Mouse (Mus musculus) intestine, embryonic 15.5 days (tissue): ENCODE measurements around the gene Ikzf2. TPM values are rescaled to one million over a fixed set of nuclear protein-coding genes. Genes with fewer than 3 reads are reported as not detected.

Experiments
- ATAC-seq: fragments of 200-750 bp; cut with Nextera tagmentation; 2 replicates; pipeline ENCODE4 v1.8.0; 2017; ENCODE audit warnings: moderate TSS enrichment, moderate library complexity
- H3K27ac ChIP-seq: fragments of 300-500 bp; sonication (generic); 2 replicates; pipeline ENCODE4 v1.5.1; 2015; ENCODE audit warnings: mild to moderate bottlenecking, inconsistent platforms
- H3K27me3 ChIP-seq: fragments of 300-500 bp; sonication (generic); replicated peaks from 2 replicates; pipeline ENCODE4 v1.6.1; 2015; ENCODE audit warnings: inconsistent platforms
- H3K36me3 ChIP-seq: fragments of 300-500 bp; sonication (generic); 2 replicates; pipeline ENCODE4 v1.6.1; 2015; ENCODE audit warnings: inconsistent platforms
- H3K4me1 ChIP-seq: fragments of 300-500 bp; sonication (generic); replicated peaks from 2 replicates; pipeline ENCODE4 v1.6.1; 2015; ENCODE audit warnings: inconsistent platforms
- H3K4me2 ChIP-seq: fragments of 300-500 bp; sonication (generic); replicated peaks from 2 replicates; pipeline ENCODE4 v1.6.1; 2015; ENCODE audit warnings: mild to moderate bottlenecking, inconsistent platforms
- H3K4me3 ChIP-seq: fragments of 300-500 bp; sonication (generic); replicated peaks from 2 replicates; pipeline ENCODE4 v1.5.1; 2015; ENCODE audit warnings: inconsistent platforms
- H3K9ac ChIP-seq: fragments of 300-500 bp; sonication (generic); 2 replicates; pipeline ENCODE4 v1.6.1; 2015; ENCODE audit warnings: inconsistent platforms
- H3K9me3 ChIP-seq: fragments of 300-500 bp; sonication (generic); 2 replicates; pipeline ENCODE4 v1.6.1; 2016; ENCODE audit warnings: inconsistent platforms
- WGBS: fragments of 180-500 bp; shearing (Covaris S2); methylation state at CpG from one replicate; pipeline ENCODE4 v1.1.7; 2015; 5-methylcytosine and 5-hydroxymethylcytosine counted together
- polyA plus RNA-seq: library from polyadenylated mRNA; unstranded; fragments of >200 nt; fragmentation: Nextera tagmentation; extraction: Ambion mirVana; gene quantifications from 2 replicates; pipeline ENCODE4 v1.2.1, GENCODE M21; 2015

Ikzf2 gene
- polyA plus RNA-seq, 1 experiment from 2014 or later = 2.2 TPM

- no peaks in the 10 kb centered on the region for H3K4me1 ChIP-seq
- H3K9me3 ChIP-seq = no peaks in the 10 kb centered on the region
- no peak overlapping the region for H3K4me3 ChIP-seq
- H3K4me2 ChIP-seq = no peak overlapping the region
- no peaks in the 10 kb centered on the region for H3K36me3 ChIP-seq
- 79% methylated on average over 5 of the region's 5 CpGs for WGBS
- ATAC-seq = 0 out of 2 replicates have a peak, but pooled peaks have one; percentile 51
- no peaks in the 10 kb centered on the region for H3K27me3 ChIP-seq
- H3K27ac ChIP-seq = no peak overlapping the region
- no peak overlapping the region for H3K9ac ChIP-seq
These were observed 127.5 kb downstream of the Ikzf2 start for GRCm38 (mm10) chr1:69559443-69560090.

DNA sequence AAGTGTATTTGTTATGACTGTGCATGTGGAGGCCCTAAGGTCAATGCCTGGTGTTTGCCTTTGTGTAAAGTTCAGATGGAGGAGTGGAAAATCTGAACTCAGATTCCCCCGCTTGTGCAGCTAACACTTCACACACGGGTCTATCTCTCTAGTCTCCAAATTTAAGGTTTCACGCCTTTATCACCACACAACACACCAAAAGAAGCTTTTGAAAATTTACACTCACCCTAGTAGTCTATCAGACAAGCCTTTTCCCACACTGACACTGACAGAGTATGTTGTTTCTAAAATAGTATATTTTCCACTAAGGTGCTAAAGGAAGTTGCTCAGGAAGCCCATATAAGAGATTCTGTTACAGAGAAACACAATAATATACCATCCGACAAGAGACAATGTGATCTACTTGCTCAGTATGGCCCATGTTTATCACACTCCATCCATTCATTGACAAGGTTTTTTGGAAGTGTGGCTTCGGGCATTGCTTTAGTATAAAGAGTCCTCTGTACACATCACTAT lies 131.4 kb downstream of the Ikzf2 start:
- Histone ChIP-seq H3K36me3 (no peaks in the 10 kb centered on the region), H3K4me2 (no peak overlapping the region), H3K27ac (no peak overlapping the region), H3K9ac (no peak overlapping the region), H3K27me3 (no peaks in the 10 kb centered on the region), H3K4me1 (no peaks in the 10 kb centered on the region), H3K4me3 (no peak overlapping the region), H3K9me3 (no peaks in the 10 kb centered on the region)
- no peak for ATAC-seq
- 87% methylated on average over 5 of the region's 5 CpGs for WGBS

DNA sequence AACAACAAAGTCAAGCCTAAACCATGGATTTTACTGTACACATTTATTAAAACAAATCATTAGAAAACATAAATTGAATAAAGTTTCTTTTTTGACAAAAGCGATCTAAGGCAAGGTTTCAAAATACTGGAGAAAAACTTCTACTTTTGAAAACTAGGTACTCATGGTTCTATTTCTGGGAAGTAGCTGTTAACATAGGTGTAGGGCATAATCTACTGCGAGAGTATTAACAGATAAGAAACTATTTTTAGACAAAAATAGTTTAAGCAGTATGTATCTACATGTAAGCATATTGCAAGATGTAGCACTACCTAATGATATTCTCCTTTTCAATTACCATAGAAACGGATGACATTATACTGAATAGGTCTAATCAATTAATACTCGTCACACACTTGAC lies 137.1 kb downstream of the Ikzf2 start:
- 87% methylated on average over 4 of the region's 4 CpGs for WGBS
- Histone ChIP-seq H3K27ac (no peak overlapping the region), H3K4me2 (no peak overlapping the region), H3K9ac (no peak overlapping the region), H3K9me3 (no peaks in the 10 kb centered on the region), H3K27me3 (no peaks in the 10 kb centered on the region), H3K4me3 (no peak overlapping the region), H3K36me3 (no peaks in the 10 kb centered on the region), H3K4me1 (no peaks in the 10 kb centered on the region)
- no peak for ATAC-seq

DNA sequence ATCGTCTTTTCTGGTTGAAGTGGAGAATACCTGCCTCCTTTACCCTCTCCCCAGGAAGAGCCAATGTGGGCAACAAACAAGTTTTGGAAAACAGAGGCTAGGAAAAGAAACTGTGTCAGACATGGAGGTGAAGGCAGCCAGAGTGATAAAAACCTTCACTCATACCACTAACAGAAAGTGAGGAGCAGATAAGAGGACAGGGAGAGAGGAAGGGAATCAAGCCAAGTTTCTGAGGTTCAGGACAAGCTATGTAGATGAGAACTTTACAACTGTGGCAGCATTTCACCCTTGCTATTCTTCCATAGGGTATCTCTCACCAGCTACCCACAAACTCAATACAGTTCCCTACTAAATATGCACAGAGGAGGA lies 141.2 kb downstream of the Ikzf2 start:
- Histone ChIP-seq H3K4me1 (no peaks in the 10 kb centered on the region), H3K9me3 (no peaks in the 10 kb centered on the region), H3K4me2 (no peak overlapping the region), H3K27ac (no peak overlapping the region), H3K36me3 (no peaks in the 10 kb centered on the region), H3K4me3 (no peak overlapping the region), H3K9ac (no peak overlapping the region), H3K27me3 (no peaks in the 10 kb centered on the region)
- 92% methylated on average over 1 of the region's 1 CpGs for WGBS
- no peak for ATAC-seq

DNA sequence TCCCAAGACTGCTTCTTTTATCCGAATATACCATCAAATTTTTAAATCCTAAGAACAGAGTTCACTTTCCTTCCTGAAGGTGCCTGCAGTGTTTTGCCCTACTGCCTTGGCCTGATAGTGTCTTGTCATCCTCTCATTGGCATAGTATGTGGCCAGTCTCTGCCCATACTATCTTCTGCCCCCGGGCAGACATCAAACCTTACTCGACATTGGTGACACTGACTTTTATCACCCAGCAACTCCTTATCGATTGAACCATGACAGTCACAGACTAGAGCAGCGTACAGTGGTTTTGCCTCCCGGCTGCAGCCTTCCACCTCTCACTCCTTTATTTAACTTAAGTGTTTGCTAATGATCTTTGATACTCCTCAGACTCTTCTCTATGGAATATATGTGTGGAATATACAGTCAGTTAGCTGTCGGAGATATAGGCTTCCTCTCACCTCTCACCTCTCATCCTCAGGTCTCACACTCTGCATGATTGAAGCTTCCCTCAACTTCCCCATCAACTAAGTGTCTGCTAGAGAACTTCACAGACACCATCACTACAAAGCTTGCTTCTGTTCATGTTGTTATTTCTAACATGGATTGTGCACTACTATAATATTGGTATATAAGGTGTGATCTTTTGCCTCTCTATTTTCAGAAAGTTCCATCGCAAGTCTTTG lies 141.7 kb downstream of the Ikzf2 start:
- WGBS = 84% methylated on average over 8 of the region's 8 CpGs
- no peak overlapping the region for H3K4me3 ChIP-seq
- no peak overlapping the region for H3K27ac ChIP-seq
- H3K36me3 ChIP-seq = no peaks in the 10 kb centered on the region
- H3K27me3 ChIP-seq = no peaks in the 10 kb centered on the region
- no peak overlapping the region for H3K4me2 ChIP-seq
- no peak for ATAC-seq
- H3K4me1 ChIP-seq = no peaks in the 10 kb centered on the region
- H3K9me3 ChIP-seq = no peaks in the 10 kb centered on the region
- no peak overlapping the region for H3K9ac ChIP-seq

DNA sequence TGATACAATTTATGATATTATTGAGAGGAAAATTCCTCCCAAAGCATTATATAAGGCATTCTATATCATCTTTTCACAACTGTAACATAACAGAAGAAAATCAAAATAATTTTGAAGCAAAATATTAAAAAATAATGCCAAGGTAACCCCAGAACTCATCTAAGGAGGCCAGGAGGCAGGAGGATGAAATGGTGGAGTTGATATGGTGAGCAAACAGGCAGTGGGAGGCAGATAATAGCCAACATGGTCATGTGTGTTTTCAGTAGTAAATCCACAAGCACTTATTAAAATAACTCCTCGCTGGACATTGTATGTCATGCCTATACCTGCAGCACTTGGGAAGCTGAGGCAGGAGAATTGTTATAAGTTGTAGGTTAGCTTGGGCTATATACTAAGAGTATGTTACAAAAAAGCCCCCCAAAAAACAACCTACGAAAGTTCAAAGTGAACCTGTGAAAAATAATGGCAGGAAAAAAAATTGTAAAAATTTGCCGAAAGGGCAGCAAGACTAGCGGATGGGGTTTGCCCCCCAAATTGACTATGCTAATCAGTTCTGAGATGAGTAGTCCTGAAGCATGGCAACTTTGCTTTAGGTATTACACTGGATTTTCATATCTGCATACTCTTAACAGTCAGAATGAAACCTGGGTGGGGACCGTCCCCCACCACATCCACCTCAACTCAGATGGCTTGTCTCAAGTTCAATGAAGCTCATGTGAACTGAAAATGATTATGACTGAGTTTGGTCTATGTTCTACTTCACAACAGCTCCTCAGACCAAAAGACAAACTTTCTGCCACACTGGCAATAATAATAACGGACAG lies 143.1 kb downstream of the Ikzf2 start:
- no peak overlapping the region for H3K27ac ChIP-seq
- no peaks in the 10 kb centered on the region for H3K4me1 ChIP-seq
- H3K4me2 ChIP-seq = no peak overlapping the region
- 90% methylated on average over 6 of the region's 6 CpGs for WGBS
- no peaks in the 10 kb centered on the region for H3K27me3 ChIP-seq
- H3K9ac ChIP-seq = no peak overlapping the region
- H3K4me3 ChIP-seq = no peak overlapping the region
- H3K36me3 ChIP-seq = no peaks in the 10 kb centered on the region
- no peaks in the 10 kb centered on the region for H3K9me3 ChIP-seq
- ATAC-seq = no peak

DNA sequence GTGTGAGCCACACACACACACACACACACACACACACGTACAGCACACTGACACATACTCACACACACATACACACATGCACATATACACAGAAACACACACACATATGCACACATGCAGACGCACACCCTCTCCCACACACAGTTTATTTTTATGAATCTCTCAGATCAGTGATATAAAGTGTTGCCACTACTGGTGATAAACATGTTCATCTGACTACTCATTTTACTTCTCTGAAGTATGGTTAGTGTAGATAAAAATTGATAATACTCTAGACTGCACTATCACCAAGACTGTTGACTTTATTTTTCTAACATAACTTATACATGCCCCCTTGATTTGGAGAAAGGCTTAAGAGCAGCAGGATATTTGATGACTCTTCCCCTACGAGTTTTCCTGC lies 144.5 kb downstream of the Ikzf2 start:
- H3K27me3 ChIP-seq = no peaks in the 10 kb centered on the region
- H3K4me3 ChIP-seq = no peak overlapping the region
- no peak overlapping the region for H3K4me2 ChIP-seq
- H3K9me3 ChIP-seq = no peaks in the 10 kb centered on the region
- ATAC-seq = no peak
- WGBS = 82% methylated on average over 3 of the region's 3 CpGs
- no peaks in the 10 kb centered on the region for H3K4me1 ChIP-seq
- H3K36me3 ChIP-seq = no peaks in the 10 kb centered on the region
- H3K27ac ChIP-seq = no peak overlapping the region
- no peak overlapping the region for H3K9ac ChIP-seq

DNA sequence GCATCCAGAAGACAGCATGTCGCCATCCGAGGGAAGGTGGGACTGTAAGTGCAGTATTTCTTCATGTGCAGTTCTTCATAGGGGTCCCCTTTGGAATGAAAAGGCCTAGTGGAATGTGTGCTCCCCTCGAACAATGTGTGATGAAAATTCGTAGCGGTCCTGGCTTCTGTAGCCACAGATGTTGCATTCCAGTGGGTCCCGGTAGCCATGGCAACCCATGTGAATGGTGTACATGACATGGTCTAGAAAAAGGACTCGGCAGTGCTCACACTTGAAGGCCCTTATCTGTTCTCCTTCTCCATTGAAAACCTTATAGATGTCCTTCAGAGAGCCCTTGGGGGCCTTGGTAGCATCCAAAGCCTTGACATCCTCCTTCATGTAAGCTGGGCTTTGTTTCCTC lies 148.4 kb downstream of the Ikzf2 start:
- Histone ChIP-seq H3K27me3 (no peaks in the 10 kb centered on the region), H3K9ac (no peak overlapping the region)
- WGBS = 85% methylated on average over 7 of the region's 7 CpGs

DNA sequence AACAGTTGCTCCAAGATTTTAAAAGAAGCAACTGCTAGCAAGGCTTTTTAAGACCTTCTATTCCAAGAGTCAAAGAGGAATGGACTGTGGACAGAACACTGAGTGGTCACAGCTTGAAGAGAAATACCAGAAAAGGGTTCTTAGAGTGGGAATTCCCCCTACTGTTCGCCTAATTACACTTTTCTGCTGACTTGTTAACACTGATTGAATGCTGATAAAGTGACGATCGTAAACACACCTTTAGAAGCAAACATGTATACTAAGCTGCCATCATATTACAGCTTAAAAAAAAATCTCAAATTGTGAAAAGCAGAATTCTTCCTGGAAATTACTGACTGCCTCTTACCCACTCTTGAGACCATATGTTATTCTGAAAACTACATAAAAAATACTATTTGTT lies 149.4 kb downstream of the Ikzf2 start:
- Histone ChIP-seq H3K9me3 (no peaks in the 10 kb centered on the region), H3K27me3 (no peaks in the 10 kb centered on the region), H3K4me2 (no peak overlapping the region), H3K9ac (no peak overlapping the region), H3K27ac (no peak overlapping the region), H3K36me3 (no peaks in the 10 kb centered on the region), H3K4me1 (no peaks in the 10 kb centered on the region), H3K4me3 (no peak overlapping the region)
- no peak for ATAC-seq
- 64% methylated on average over 3 of the region's 3 CpGs for WGBS

More for the DNA sequence above, 148.4 kb downstream of the Ikzf2 start:
- Histone ChIP-seq H3K36me3 (no peaks in the 10 kb centered on the region), H3K4me1 (no peaks in the 10 kb centered on the region), H3K9me3 (no peaks in the 10 kb centered on the region), H3K27ac (no peak overlapping the region), H3K4me3 (no peak overlapping the region), H3K4me2 (no peak overlapping the region)
- no peak for ATAC-seq

- Histone ChIP-seq H3K36me3 (no peaks in the 10 kb centered on the region), H3K27me3 (no peaks in the 10 kb centered on the region), H3K4me2 (no peak overlapping the region), H3K9ac (no peak overlapping the region), H3K4me3 (no peak overlapping the region), H3K27ac (no peak overlapping the region), H3K9me3 (no peaks in the 10 kb centered on the region), H3K4me1 (no peaks in the 10 kb centered on the region)
- no peak for ATAC-seq
- WGBS = 68% methylated on average over 4 of the region's 4 CpGs
These were observed 151.5 kb downstream of the Ikzf2 start for GRCm38 (mm10) chr1:69535507-69535906.

- no peak for ATAC-seq
- H3K36me3 ChIP-seq = no peaks in the 10 kb centered on the region
- no peaks in the 10 kb centered on the region for H3K27me3 ChIP-seq
- H3K4me3 ChIP-seq = no peak overlapping the region
- no peaks in the 10 kb centered on the region for H3K4me1 ChIP-seq
- no peak overlapping the region for H3K27ac ChIP-seq
- no peaks in the 10 kb centered on the region for H3K9me3 ChIP-seq
- no peak overlapping the region for H3K4me2 ChIP-seq
- WGBS = 90% methylated on average over 10 of the region's 10 CpGs
- H3K9ac ChIP-seq = no peak overlapping the region
These were observed 154.0 kb downstream of the Ikzf2 start for GRCm38 (mm10) chr1:69533048-69533447.

- Histone ChIP-seq H3K27ac (no peak overlapping the region), H3K36me3 (no peaks in the 10 kb centered on the region), H3K4me3 (no peak overlapping the region), H3K27me3 (no peaks in the 10 kb centered on the region), H3K9me3 (no peaks in the 10 kb centered on the region), H3K4me2 (no peak overlapping the region), H3K4me1 (no peaks in the 10 kb centered on the region), H3K9ac (no peak overlapping the region)
- 69% methylated on average over 4 of the region's 4 CpGs for WGBS
- no peak for ATAC-seq
These were observed 158.3 kb downstream of the Ikzf2 start for GRCm38 (mm10) chr1:69528696-69529095.
